Mouse (Mus musculus): ENCODE measurements around the gene Fnd3c2. TPM values are rescaled to one million over a fixed set of nuclear protein-coding genes. Genes with fewer than 3 reads are reported as not detected.
"Not testable (repeated sequence)": the region's sequence is repeated elsewhere in the genome, so short reads cannot be mapped to it uniquely, and the experiment has no call there.

The Fnd3c2 gene
- not detected for total RNA-seq (2022)

DNA sequence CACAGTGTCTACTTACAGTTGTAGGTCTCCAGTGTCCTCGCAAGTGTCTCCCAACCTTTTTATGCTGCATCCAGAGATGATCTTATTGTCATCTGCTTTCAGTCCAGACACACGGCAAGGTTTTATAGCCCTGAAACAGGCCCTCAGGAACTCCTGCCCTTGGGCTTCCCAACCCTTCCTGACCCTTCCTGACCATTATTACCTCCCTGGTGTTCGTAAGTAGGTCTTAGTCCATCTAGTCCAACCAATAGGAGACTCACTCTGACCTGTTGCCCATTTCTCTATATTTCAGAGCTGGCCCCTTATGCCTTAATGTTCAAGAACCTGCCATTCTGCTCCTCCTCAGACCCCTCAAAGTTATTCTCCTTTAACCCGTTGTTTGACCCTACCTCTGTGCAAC is at the start of gene Fnd3c2:
Gene Fnd3c2 (minus strand): TSS at position 101 of the 400 bp plus-strand sequence.
- no peak for DNase-seq (ENCODE audit: low spot score in 2 of 2)

DNA sequence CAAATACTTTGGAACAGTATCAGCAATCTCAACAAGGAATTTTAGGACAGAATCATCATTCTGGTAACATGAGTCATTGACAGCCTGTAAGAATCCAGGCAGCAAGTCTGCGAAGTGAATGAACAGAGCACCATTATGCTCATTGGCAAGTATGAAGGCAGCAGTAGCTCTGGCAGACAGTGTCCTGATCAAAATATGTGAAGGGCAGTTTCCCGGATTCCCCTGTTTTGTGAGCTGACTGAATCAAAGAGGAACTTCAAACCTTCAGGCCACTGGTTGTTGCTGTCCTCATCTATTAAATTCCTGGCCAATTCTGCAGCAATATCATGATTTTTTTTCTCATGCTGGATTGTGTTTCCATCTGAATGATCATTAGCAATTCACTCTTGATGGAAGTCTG is 29.3 kb upstream of the Fnd3c2 start:
- no peak for DNase-seq (ENCODE audit: low spot score in 2 of 2)

DNA sequence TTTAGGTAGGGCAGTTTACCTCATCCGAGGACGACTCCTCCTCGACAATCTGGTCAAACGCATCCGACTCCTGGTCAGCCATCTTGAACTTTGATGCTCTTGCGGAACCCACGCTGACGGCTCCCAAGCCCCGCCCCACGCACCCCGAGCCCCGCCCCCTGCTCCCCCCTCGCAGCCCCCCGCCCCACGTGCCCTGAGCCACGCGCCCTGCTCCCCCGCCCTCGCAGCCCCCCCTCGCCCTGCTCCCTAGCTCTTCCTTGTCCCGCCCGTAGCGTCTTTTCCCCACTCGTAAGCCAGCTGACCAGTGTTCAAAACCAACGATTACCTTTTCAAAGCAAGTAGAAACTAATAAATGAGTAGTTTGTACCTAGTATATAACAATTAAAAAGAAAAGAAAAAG is 34.1 kb downstream of the Fnd3c2 start, which contains the start of gene Taf9b:
Gene Taf9b (minus strand): TSS at position 101 of the 400 bp plus-strand sequence.
- no peak for DNase-seq (ENCODE audit: low spot score in 2 of 2)

DNA sequence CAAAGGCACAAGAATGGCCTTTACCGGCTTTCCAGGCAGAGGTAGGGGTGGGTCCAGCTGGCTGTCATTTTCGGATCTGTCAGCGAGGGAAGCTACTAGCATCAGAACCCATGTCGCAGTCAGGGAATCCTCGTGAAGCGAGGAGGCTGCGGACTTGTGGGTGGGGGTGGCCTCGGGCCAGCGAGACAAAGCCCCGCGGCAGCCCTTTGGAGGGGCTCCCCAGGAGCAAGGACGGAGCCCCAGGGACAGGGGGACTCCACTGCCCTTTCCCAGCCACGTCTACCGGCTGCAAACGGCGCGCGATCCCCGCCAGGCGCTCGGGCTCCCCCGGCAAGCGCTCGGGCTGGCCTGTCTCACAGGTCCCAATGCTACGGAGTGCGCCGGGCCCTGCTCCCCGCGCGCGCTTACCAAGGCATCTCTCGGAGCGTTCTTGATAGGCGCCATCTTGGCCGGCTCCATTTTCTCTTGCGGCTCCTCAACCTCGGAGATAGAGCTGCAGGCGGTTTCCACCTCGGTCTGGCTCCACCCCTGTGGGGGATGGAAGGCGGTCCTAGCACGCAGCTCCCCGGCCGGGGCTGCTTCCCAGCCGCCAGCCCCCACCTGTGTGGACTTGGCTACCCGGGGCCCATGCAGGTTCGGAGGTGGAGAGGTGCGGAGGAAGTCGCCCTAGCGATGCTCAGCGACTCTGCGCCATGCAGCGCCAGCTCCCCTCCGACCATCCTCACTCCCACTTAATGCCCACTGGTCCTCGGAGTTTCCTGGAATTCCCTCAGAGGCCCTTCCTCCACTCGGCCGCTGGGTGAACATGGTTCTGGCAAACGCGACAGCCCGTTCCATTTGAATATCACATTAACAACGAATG is 35.8 kb downstream of the Fnd3c2 start:
- DNase-seq (ENCODE audit: low spot score in 2 of 2) = peak; percentile 30 to 69

DNA sequence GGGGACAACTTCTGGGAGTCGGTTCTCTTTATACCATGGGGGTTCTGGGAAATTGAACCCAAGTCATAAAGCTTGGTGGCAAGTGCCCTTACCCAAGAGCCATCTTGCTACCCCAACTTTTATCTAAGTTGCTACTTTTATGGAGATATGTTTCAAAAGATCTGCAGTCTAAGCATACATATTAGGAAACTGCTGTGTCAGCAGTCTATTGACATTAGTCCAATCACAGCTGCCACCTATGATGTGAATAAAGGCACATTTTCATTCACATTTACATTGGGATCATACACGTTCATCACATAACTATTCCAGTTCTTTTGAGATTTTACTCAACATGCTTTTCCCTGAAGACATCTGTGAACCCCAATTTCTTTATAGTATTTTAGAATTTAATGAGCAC is 46.1 kb downstream of the Fnd3c2 start:
- no peak for DNase-seq (ENCODE audit: low spot score in 2 of 2)

DNA sequence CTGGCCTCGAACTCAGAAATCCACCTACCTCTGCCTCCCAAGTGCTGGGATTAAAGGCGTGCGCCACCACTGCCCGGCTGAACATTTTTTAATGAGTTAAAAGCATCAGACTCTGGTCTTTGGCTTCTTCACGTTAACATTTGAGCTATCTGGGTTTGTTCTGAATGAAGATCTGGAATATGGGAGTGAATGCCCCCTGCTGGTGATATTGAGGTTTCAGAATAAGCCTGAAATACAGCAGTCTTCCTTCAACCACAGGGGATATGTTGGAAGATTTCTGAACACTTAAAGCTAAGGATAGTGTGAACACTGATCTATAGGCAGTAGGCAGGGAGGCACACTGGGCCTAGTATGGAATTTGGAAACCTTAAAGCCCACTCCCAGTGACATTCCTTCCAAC is 56.3 kb downstream of the Fnd3c2 start:
- no peak for DNase-seq (ENCODE audit: low spot score in 2 of 2)

DNA sequence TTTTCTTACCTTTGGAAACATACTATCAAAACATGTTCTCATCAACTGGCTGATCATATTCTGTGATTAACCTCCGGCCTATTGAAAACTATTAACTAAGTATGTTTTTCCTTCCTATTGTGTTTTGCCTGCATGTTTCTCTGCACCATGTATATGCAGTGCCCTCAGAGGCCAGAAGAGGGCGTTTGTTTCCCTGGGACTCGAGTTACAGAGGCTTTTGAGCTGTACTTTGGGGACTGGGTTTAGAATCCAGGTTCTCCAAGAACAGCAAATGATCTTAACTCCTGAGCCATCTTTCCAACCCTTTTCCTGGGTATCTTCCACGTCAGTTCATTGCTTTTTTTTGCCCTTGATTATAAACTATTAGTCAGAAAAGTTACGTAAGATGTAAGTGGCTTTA is 57.9 kb downstream of the Fnd3c2 start:
- no peak for DNase-seq (ENCODE audit: low spot score in 2 of 2)

DNA sequence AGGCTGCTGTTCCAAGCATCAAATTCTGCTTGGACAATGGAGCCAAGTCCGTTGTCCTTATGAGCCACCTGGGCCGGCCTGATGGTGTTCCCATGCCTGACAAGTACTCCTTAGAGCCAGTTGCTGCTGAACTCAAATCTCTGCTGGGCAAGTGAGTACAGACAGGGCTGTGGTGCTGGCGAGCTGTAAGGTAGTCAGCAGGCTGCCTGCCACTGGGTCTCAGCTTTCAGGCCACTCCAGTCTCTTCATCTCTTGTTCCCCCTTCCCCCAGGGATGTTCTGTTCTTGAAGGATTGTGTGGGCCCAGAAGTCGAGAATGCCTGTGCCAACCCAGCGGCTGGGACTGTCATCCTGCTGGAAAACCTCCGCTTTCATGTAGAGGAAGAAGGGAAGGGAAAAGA is 60.8 kb downstream of the Fnd3c2 start:
- DNase-seq (ENCODE audit: low spot score in 2 of 2) = not testable (repeated sequence)

DNA sequence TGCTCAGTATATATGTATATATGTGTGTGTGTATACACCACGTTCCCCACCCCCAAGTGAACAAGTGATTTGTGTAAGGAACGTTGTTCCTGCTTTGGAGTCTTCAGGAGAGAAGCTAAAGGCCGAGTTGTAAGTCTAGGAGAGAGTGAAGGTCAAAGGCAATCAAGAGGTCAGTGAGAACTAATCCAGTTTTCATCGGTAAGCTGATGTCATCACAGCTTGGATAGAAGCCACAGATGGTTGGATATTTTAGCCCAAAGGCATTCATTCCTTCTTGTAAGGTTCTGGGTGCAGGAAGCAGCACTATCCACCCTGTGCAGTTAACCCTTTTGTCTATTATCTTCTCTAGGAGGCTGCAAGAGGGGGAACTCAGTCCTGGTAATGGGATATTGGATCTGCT is 65.1 kb downstream of the Fnd3c2 start:
- no peak for DNase-seq (ENCODE audit: low spot score in 2 of 2)

DNA sequence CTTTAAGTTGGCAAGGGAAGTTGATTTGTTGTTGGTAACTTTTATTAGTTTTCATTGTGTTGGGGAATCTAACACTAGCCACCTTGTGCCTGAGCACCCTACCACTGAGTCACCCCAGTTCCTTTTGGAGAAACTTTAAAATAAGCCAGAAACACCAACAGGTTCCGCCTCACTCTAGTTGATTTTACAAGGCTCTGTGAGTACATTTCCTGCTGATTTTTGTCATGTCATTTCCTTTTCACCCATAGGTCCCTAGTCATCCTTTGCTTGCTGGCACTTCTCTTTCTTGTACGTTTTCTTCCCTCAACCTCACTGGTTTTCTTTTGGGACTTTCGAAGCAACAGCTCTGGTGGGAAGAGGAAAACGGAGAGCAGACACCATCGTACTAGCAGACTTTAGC is 65.8 kb downstream of the Fnd3c2 start:
- DNase-seq (ENCODE audit: low spot score in 2 of 2) = no peak

DNA sequence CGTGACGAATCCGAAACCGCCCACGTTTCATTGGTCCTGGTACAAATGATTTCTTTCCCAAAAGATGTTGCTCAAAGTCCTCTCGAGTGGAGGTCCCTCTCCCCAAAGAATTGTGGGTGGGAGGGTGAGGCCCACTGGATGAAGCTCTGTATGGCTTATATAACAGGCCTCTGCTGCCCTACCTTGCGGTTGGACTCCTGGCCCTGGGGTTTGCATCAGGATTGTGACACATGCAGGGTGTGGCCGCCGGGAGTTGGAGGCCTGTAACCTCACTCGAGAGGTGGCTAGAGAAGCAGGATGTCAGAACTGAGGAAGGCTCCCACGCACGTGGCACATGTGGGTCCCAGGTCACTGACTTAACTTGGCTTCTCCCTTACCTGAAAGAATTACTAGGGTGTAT is 67.4 kb downstream of the Fnd3c2 start:
- DNase-seq (ENCODE audit: low spot score in 2 of 2) = peak; percentile 12 to 20

DNA sequence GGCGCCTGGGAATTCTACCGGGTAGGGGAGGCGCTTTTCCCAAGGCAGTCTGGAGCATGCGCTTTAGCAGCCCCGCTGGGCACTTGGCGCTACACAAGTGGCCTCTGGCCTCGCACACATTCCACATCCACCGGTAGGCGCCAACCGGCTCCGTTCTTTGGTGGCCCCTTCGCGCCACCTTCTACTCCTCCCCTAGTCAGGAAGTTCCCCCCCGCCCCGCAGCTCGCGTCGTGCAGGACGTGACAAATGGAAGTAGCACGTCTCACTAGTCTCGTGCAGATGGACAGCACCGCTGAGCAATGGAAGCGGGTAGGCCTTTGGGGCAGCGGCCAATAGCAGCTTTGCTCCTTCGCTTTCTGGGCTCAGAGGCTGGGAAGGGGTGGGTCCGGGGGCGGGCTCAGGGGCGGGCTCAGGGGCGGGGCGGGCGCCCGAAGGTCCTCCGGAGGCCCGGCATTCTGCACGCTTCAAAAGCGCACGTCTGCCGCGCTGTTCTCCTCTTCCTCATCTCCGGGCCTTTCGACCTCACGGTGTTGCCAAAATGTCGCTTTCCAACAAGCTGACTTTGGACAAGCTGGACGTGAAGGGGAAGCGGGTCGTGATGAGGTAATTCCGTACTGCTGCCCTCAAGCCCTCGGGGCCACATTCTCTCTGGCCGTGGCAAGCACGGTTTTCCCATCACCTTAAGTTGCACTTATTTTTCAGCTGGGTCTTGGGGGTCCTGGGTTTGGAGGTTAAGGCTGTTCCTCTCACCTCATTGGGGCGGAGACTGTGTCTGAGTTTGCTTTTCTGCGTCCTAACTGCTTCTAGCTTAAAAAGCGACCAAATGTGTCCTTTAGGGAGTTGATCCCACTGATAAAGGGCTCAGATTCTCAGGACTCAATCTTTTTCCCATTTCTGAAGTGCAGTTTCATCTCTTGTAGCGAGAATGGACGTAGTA is 68.2 kb downstream of the Fnd3c2 start, which contains the start of gene Pgk1:
Gene Pgk1 (plus strand): TSS at position 388 of the 937 bp plus-strand sequence.
- DNase-seq (ENCODE audit: low spot score in 2 of 2) = peak; percentile 66 to 94

DNA sequence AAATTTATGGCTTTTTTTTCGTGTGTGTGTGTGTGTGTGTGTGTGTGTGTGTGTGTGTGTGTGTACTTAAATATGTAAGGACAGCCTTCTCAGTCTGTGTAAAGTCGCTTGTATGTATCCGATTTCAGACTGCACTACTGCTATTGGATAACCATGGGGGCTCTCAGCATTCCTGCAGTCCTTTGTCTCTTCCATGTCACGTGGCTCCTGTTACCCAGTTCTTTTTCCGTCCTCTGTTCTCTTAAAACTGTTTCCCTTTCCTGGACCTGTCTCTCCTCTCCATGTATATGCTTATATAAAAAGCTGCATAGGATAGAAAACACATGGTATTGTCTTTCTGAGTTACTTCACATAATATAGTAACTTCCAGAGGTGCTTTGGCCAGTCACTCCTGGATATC is 69.5 kb downstream of the Fnd3c2 start:
- DNase-seq (ENCODE audit: low spot score in 2 of 2) = no peak

Other genes with a start within 250 kb of the Fnd3c2 start
- gene Magt1, start 243.5 kb downstream of the Fnd3c2 start, total RNA-seq (2022) = 10 to 100 TPM; 12.7 to 20.2 (median 15.2) TPM
- gene Cox7b, start 239.7 kb downstream of the Fnd3c2 start, total RNA-seq (2022) = 100 to 1,000 TPM; 294 to 376 (median 326) TPM
- 1 to 10 TPM; 7.1 to 8.5 (median 7.5) TPM for gene Atp7a, start 228.1 kb downstream of the Fnd3c2 start, total RNA-seq (2022)
- gene Tlr13, start 112.2 kb downstream of the Fnd3c2 start, total RNA-seq (2022) = 1 to 10 TPM; 1.4 to 3.7 (median 2.6) TPM
- gene Pgk1, start 68.3 kb downstream of the Fnd3c2 start, total RNA-seq (2022) = 100 to 1,000 TPM; 451 to 500 (median 488) TPM
- gene Taf9b, start 34.2 kb downstream of the Fnd3c2 start, total RNA-seq (2022) = 10 to 100 TPM; 24.4 to 27.2 (median 26.2) TPM
- gene Fndc3c1, start 230.0 kb upstream of the Fnd3c2 start, total RNA-seq (2022) = not detected

Measured in left cerebral cortex, adult 8-10 months (tissue).